Mouse (Mus musculus) embryo, embryonic 9.5 days (tissue): ENCODE data around the gene Lamc1.

Source experiments
- DNase-seq: peaks from one replicate; pipeline ENCODE4 v3.0.0-alpha.2; 2017; ENCODE audit errors: extremely low spot score

The Lamc1 gene

GRCm38 (mm10) chr1:153265579-153265978, 67.0 kb downstream of the Lamc1 start:
- DNase-seq, result no peak

- DNase-seq, result no peak
These were observed 67.5 kb downstream of the Lamc1 start for GRCm38 (mm10) chr1:153265066-153265465.

GRCm38 (mm10) chr1:153259752-153260300, 72.8 kb downstream of the Lamc1 start:
- DNase-seq, result no peak

- DNase-seq, result no peak
These were observed 79.9 kb downstream of the Lamc1 start for GRCm38 (mm10) chr1:153252540-153253210.

GRCm38 (mm10) chr1:153251590-153252206, 80.9 kb downstream of the Lamc1 start:
- DNase-seq, result no peak

GRCm38 (mm10) chr1:153241346-153241745, 91.2 kb downstream of the Lamc1 start:
- no peak for DNase-seq

- no peak for DNase-seq
These were observed 97.0 kb downstream of the Lamc1 start for GRCm38 (mm10) chr1:153235576-153235975.

GRCm38 (mm10) chr1:153231681-153232080, 100.9 kb downstream of the Lamc1 start:
- DNase-seq, result no peak

GRCm38 (mm10) chr1:153227916-153228315, 104.7 kb downstream of the Lamc1 start:
- DNase-seq, result no peak

- DNase-seq, result no peak
These were observed 105.5 kb downstream of the Lamc1 start for GRCm38 (mm10) chr1:153227096-153227495.

GRCm38 (mm10) chr1:153225786-153226725, 106.5 kb downstream of the Lamc1 start:
- DNase-seq, result no peak

- DNase-seq, result peak; percentile 12
These were observed 108.3 kb downstream of the Lamc1 start for GRCm38 (mm10) chr1:153224331-153224730.

- DNase-seq, result no peak
These were observed 113.2 kb downstream of the Lamc1 start for GRCm38 (mm10) chr1:153219376-153219775.

- DNase-seq, result no peak
These were observed 116.1 kb downstream of the Lamc1 start for GRCm38 (mm10) chr1:153216516-153216915.

GRCm38 (mm10) chr1:153215676-153216075, 116.9 kb downstream of the Lamc1 start:
- no peak for DNase-seq

- DNase-seq, result no peak
These were observed 121.6 kb downstream of the Lamc1 start for GRCm38 (mm10) chr1:153210992-153211391.

GRCm38 (mm10) chr1:153210198-153210597, 122.4 kb downstream of the Lamc1 start:
- DNase-seq, result no peak

GRCm38 (mm10) chr1:153202195-153202594, 130.4 kb downstream of the Lamc1 start:
- peak; percentile 58 for DNase-seq

- no peak for DNase-seq
These were observed 131.1 kb downstream of the Lamc1 start for GRCm38 (mm10) chr1:153201448-153201847.

GRCm38 (mm10) chr1:153197316-153197850, 135.2 kb downstream of the Lamc1 start:
- DNase-seq, result no peak

- no peak for DNase-seq
These were observed 139.6 kb downstream of the Lamc1 start for GRCm38 (mm10) chr1:153192945-153193344.

- DNase-seq, result no peak
These were observed 140.2 kb downstream of the Lamc1 start for GRCm38 (mm10) chr1:153192379-153192778.
